Mouse (Mus musculus): Measurements from ENCODE around the gene Tmem207.

The Tmem207 gene

GRCm38 (mm10) chr16:26454163-26454562 lies 72.4 kb downstream of the Tmem207 start:
- no peak for DNase-seq

Measured in cerebellum, postnatal 10 days (tissue).